Comparison of ENCODE assay signal across 7 mouse cellular contexts in genomic region chrX:12080904-12081740, GRCm38 (mm10).
A peak's percentile ranks its signal among the peaks of the same experiment; 100 is the strongest.
DNase-seq lines count a peak whose midpoint lies in the region; ATAC-seq and TF ChIP-seq lines count a peak whose summit lies in the region.

No protein-coding gene starts in this region.

- H3K27ac ChIP-seq in embryonic facial prominence, embryonic 12.5 days, result peak overlapping the region; percentile 86
- peak overlapping the region; percentile 91 for H3K27ac ChIP-seq in hindbrain, embryonic 11.5 days (ENCODE audit: low read depth, low read length)
- H3K27ac ChIP-seq in limb, embryonic 15.5 days, result peak overlapping the region; percentile 72
- H3K27ac ChIP-seq in midbrain, embryonic 16.5 days (ENCODE audit: low read length), result peak overlapping the region; percentile 89

- H3K27me3 ChIP-seq in G1E (ENCODE audit: insufficient read depth, low read length), result no peaks in the 10 kb centered on the region
- H3K27me3 ChIP-seq in embryonic facial prominence, embryonic 12.5 days, result peaks cover 91% of the 10 kb centered on the region
- peaks cover 80% of the 10 kb centered on the region for H3K27me3 ChIP-seq in hindbrain, embryonic 11.5 days (ENCODE audit: control insufficient read depth, insufficient read depth, low read length)
- peaks cover 78% of the 10 kb centered on the region for H3K27me3 ChIP-seq in limb, embryonic 15.5 days
- peaks cover 16% of the 10 kb centered on the region for H3K27me3 ChIP-seq in midbrain, embryonic 16.5 days (ENCODE audit: control insufficient read depth, insufficient read depth, low read depth, low read length)

- peak overlapping the region; percentile 69 for H3K9ac ChIP-seq in embryonic facial prominence, embryonic 12.5 days
- H3K9ac ChIP-seq in hindbrain, embryonic 11.5 days (ENCODE audit: low read depth, low read length), result peak overlapping the region; percentile 46
- peak overlapping the region; percentile 26; the same call in 1 of the 2 replicates for H3K9ac ChIP-seq in limb, embryonic 15.5 days
- H3K9ac ChIP-seq in midbrain, embryonic 16.5 days (ENCODE audit: low read depth, low read length), result peak overlapping the region; percentile 76

- ATAC-seq in CD4-positive, CD25-positive, alpha-beta regulatory T cell, adult 4 months, result peak; percentile 39
- 0 out of 2 replicates have a peak, but pooled peaks have one; percentile 7 for ATAC-seq in G1E (ENCODE audit: extremely low read depth, insufficient number of reproducible peaks, low FRiP score, poor library complexity, severe bottlenecking)
- ATAC-seq in embryonic facial prominence, embryonic 12.5 days (ENCODE audit: insufficient number of reproducible peaks, insufficient read depth, low FRiP score, low TSS enrichment), result no peak
- peak; percentile 44; the same call in 1 of the 2 replicates for ATAC-seq in hindbrain, embryonic 11.5 days (ENCODE audit: low FRiP score)
- 0 out of 2 replicates have a peak, but pooled peaks have one; percentile 26 for ATAC-seq in limb, embryonic 15.5 days (ENCODE audit: insufficient number of reproducible peaks, low FRiP score, low TSS enrichment, low read depth)
- peak; percentile 16; the same call in 1 of the 2 replicates for ATAC-seq in midbrain, embryonic 16.5 days

- no peak for TF ChIP-seq CTCF in G1E (IDR thresholded peaks at IDR 0.05; ENCODE audit: low read depth, low read length)

- peaks cover 12% of the 10 kb centered on the region for H3K36me3 ChIP-seq in G1E (replicated peaks)
- no peaks in the 10 kb centered on the region for H3K36me3 ChIP-seq in embryonic facial prominence, embryonic 12.5 days
- no peaks in the 10 kb centered on the region for H3K36me3 ChIP-seq in hindbrain, embryonic 11.5 days (ENCODE audit: control insufficient read depth, insufficient read depth, low read length)
- H3K36me3 ChIP-seq in limb, embryonic 15.5 days, result no peaks in the 10 kb centered on the region
- H3K36me3 ChIP-seq in midbrain, embryonic 16.5 days (ENCODE audit: control insufficient read depth, insufficient read depth, low read length), result no peaks in the 10 kb centered on the region

- DNase-seq in G1E (ENCODE audit: low spot score), result no peak
- DNase-seq in hindbrain, embryonic 11.5 days (ENCODE audit: low spot score), result peak; percentile 64
- DNase-seq in testis, postnatal 10 days (ENCODE audit: low spot score), result peak; percentile 53

- H3K9me3 ChIP-seq in G1E (replicated peaks), result no peaks in the 10 kb centered on the region
- no peaks in the 10 kb centered on the region for H3K9me3 ChIP-seq in embryonic facial prominence, embryonic 12.5 days
- H3K9me3 ChIP-seq in hindbrain, embryonic 11.5 days (ENCODE audit: control insufficient read depth, low read length), result no peaks in the 10 kb centered on the region
- H3K9me3 ChIP-seq in limb, embryonic 15.5 days, result no peaks in the 10 kb centered on the region
- no peaks in the 10 kb centered on the region for H3K9me3 ChIP-seq in midbrain, embryonic 16.5 days (replicated peaks; ENCODE audit: control insufficient read depth, low read length, poor library complexity, severe bottlenecking)

- H3K4me3 ChIP-seq in G1E (ENCODE audit: low read depth, low read length), result peak overlapping the region; percentile 83
- H3K4me3 ChIP-seq in embryonic facial prominence, embryonic 12.5 days, result peak overlapping the region; percentile 56
- H3K4me3 ChIP-seq in hindbrain, embryonic 11.5 days (ENCODE audit: low read depth, low read length), result peak overlapping the region; percentile 67
- H3K4me3 ChIP-seq in limb, embryonic 15.5 days, result peak overlapping the region; percentile 58
- peak overlapping the region; percentile 60 for H3K4me3 ChIP-seq in midbrain, embryonic 16.5 days (ENCODE audit: low read depth, low read length)

- 3% methylated on average over 61 of the region's 61 CpGs for WGBS in embryonic facial prominence, embryonic 12.5 days
- WGBS in hindbrain, embryonic 11.5 days, result 1% methylated on average over 41 of the region's 61 CpGs
- WGBS in limb, embryonic 15.5 days, result 4% methylated on average over 59 of the region's 61 CpGs
- WGBS in midbrain, embryonic 16.5 days, result 5% methylated on average over 46 of the region's 61 CpGs

- peaks cover 34% of the 10 kb centered on the region for H3K4me1 ChIP-seq in G1E (ENCODE audit: insufficient read depth, low read depth, low read length)
- H3K4me1 ChIP-seq in embryonic facial prominence, embryonic 12.5 days, result peaks cover 14% of the 10 kb centered on the region
- H3K4me1 ChIP-seq in hindbrain, embryonic 11.5 days (replicated peaks; ENCODE audit: control insufficient read depth, insufficient read depth, low read length), result no peaks in the 10 kb centered on the region; the same call in 1 of the 2 replicates
- peaks cover 32% of the 10 kb centered on the region for H3K4me1 ChIP-seq in limb, embryonic 15.5 days
- peaks cover 9% of the 10 kb centered on the region; the same call in 1 of the 2 replicates for H3K4me1 ChIP-seq in midbrain, embryonic 16.5 days (ENCODE audit: control insufficient read depth, insufficient read depth, low read length)

- H3K4me2 ChIP-seq in embryonic facial prominence, embryonic 12.5 days (replicated peaks), result peak overlapping the region; percentile 76
- H3K4me2 ChIP-seq in hindbrain, embryonic 11.5 days (replicated peaks; ENCODE audit: low read depth, low read length), result peak overlapping the region; percentile 78
- peak overlapping the region; percentile 73 for H3K4me2 ChIP-seq in limb, embryonic 15.5 days
- peak overlapping the region; percentile 71 for H3K4me2 ChIP-seq in midbrain, embryonic 16.5 days (ENCODE audit: low read length)

Comparison
In these comparisons a context has a peak if more than half of its experiments do, and no peak if none do; other contexts are left out.
1. H3K9ac ChIP-seq: peak in every context shown above with its lines; median percentile 76 in midbrain, embryonic 16.5 days; 69 in embryonic facial prominence, embryonic 12.5 days; 46 in hindbrain, embryonic 11.5 days; 26 in limb, embryonic 15.5 days.